Mouse (Mus musculus) thymus, adult 2 months (tissue): Measurements from ENCODE around the gene Rpsa.

Experiments used
- CTCF ChIP-seq: fragments of 200-500 bp; IDR thresholded peaks from 2 replicates; pipeline ENCODE4 v1.5.1; 2012; ENCODE audit warnings: mild to moderate bottlenecking, control low read depth, low read length, moderate library complexity, borderline replicate concordance; ENCODE audit not compliant: control insufficient read depth, poor library complexity, insufficient read depth; ENCODE audit errors: extremely low read depth
- POLR2A ChIP-seq: fragments of 200-500 bp; IDR thresholded peaks from 2 replicates; pipeline ENCODE4 v1.6.1; 2012; ENCODE audit warnings: mild to moderate bottlenecking, low read length, control low read depth, moderate library complexity; ENCODE audit not compliant: control insufficient read depth, poor library complexity, insufficient read depth; ENCODE audit errors: extremely low read depth

DNA sequence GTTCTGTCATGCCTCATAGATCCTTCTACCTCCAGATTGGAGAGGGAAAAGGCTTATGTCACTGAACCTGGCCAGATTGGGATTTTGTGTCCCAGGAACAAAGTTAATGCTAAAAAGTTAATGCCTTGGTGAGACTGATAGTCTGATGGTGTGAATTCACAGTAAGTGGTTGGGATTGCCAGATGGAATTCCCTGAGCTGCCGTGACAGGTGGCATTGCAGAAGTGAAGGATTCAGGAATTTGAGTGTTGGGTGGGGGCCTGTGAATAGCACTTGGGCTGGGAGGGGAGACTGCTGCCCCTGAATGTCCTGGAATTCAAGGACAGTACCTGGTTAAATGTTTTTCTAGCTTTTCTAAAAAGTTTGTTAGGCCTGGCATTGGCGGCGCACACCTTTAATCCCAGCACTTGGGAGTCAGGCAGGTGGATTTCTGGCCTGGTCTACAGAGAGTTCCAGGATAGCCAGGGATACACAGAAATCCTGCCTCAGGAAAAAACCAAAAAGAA is 4.3 kb downstream of the Rpsa start:
- no peak for TF ChIP-seq POLR2A
- TF ChIP-seq CTCF: no peak
